Mouse (Mus musculus) kidney, adult 2 months (tissue): ENCODE results near the gene Gpx7.

Experiments used
- CTCF ChIP-seq: fragments of 200-500 bp; conservative IDR thresholded peaks from 2 replicates; pipeline ENCODE4 v1.5.1; 2011; ENCODE audit warnings: low read depth, mild to moderate bottlenecking, control low read depth, low read length, moderate library complexity, mixed read lengths; ENCODE audit not compliant: insufficient read depth, insufficient read length
- POLR2A ChIP-seq: fragments of 200-500 bp; IDR thresholded peaks from one replicate; pipeline ENCODE4 v1.6.1; 2011; ENCODE audit warnings: low read depth, low read length, control low read depth

GRCm38 (mm10) chr4:108406861-108407401 lies at the start of gene Gpx7:
- TF ChIP-seq CTCF (no peak), POLR2A (no peak)
